Mouse (Mus musculus) B cell, adult 67 days (primary cell): ENCODE data around the gene Nup88. TPM values are rescaled to one million over a fixed set of nuclear protein-coding genes. Genes with fewer than 3 reads are reported as not detected.

Experiments
- total RNA-seq, 2 experiments: library from RNA; stranded (reverse); gene quantifications; 4 replicates each; pipeline ENCODE4 v1.2.4; 2023

Nup88 gene
- total RNA-seq, result 100 to 1,000 TPM; 109 to 131 TPM

DNA sequence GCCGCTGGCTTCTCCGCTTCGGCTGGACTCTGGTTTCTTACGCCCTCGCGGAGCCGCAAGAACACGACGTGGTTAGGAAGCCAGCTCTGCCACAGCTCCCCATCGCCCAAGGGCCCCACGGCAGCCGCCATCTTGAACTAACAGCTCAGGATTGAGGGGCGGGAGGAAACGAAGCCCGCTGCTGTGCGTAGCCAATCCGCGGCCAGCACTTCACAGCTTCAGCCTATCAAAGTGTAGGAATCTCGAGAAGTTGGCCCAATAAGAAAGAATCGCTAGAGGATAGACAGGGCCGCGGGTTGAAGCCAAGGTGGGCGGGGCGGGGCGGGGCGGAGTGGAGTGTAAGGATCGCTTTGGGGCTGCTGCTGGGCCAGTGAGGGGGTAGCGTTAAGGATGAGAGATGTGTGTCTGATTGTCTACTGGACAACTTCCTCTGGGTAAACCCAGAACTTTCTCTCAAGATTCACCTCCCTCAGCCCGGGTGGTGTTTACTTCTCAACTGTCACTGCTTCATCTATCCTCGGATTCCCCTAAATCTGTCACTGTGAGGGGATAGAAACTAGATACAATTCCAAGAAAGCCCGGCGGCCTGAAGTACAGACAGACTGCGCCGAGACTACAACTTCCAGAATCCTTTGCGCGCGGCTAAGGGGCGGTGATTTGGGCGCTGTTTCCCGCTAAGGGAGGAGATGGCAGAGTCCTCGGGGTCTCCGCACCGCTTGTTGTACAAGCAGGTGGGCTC, at the start of gene Nup88, which contains the start of gene Rpain:
Gene Nup88, minus strand, starts transcription at position 153 of the 739 bp plus-strand sequence.
Gene Rpain, plus strand, starts transcription at position 393 of the 739 bp plus-strand sequence.

DNA sequence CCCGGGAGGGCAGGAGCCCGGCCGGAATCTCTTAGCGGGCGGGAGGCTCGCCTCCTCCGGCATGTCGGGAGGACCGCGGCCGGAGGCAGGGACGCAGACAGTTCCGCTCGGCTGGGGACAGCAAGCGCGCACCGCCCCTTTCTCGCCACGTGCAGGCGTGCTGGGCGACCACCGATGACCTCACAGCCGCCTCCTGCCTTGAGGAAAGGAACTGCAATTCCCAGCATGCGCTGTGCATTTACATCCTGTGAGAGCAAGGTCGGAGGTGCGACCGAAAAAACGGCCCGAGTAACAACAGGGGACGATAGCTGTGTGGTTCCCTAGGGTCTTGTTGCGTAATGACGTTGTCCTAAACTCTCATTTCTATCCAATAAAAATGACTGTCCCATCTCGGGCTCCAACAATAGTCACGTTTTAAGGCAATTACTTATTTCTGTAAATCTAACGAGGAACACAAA, 34.6 kb upstream of the Nup88 start, which contains the start of gene Dhx33:
Gene Dhx33, minus strand, starts transcription at position 122 of the 458 bp plus-strand sequence.

DNA sequence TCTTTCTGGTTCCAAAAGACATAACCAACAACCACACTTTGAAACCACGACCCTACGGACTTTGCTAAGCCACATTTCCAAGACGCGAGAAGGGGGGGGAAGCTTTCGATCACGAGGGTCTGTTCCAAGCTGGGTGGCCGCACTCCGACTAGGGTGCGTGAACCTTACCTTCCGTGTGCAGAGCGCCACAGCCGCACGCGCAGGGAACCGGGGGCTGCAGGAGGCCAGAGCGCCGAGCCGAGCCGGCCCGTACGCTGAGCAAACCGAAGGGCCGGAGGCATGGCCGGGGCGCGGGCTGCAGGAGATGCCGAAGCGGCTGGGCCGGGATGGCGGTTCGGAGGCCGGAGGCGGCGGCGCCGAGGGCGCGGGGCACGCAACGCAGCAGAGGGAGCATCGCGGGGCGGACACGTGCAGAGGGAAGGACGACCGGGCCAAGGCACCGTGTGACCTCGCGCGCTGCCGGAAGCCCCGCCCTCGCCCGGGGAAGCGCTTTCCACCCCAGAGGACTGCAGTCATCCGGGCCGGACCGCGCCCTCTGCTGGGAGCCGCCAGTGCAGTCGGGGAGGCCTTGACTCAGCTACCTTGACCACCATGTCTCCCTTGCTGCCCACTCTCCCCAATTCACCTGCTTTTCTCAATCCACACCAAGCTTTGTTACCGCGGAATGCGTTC, 12.9 kb upstream of the Nup88 start, which contains the start of gene C1qbp:
Gene C1qbp, minus strand, starts transcription at position 470 of the 672 bp plus-strand sequence.

Other genes starting within 250 kb of the Nup88 start
- 1 to 10 TPM; 1.8 to 5.4 TPM for gene Zfp3, start 205.8 kb downstream of the Nup88 start, total RNA-seq
- gene Scimp, start 157.4 kb downstream of the Nup88 start, total RNA-seq, result 10 to 100 TPM; 28.9 to 29.8 TPM
- gene Rabep1, start 125.2 kb downstream of the Nup88 start, total RNA-seq, result 10 to 100 TPM; 57.1 to 57.7 TPM
- gene Rpain, start 240 bp upstream of the Nup88 start, total RNA-seq, result 10 to 100 TPM; 56.6 to 60.3 TPM
- gene C1qbp, start 13.1 kb upstream of the Nup88 start, total RNA-seq, result 10 to 100 TPM; 79.5 to 82.5 TPM
- 10 to 100 TPM; 34.5 to 41.6 TPM for gene Dhx33, start 34.5 kb upstream of the Nup88 start, total RNA-seq
- gene Mis12, start 49.6 kb upstream of the Nup88 start, total RNA-seq, result 10 to 100 TPM; 13.4 to 19.7 TPM
- gene Derl2, start 49.9 kb upstream of the Nup88 start, total RNA-seq, result 10 to 100 TPM; 30.2 to 33.7 TPM
- gene 6330403K07Rik, start 63.5 kb upstream of the Nup88 start, total RNA-seq, result not detected
- 1 to 10 TPM; 2.8 to 2.9 TPM for gene Nlrp1a, start 174.7 kb upstream of the Nup88 start, total RNA-seq